Mouse (Mus musculus) heart, embryonic 16.5 days (tissue): ENCODE data around the gene Hsh2d. TPM values are rescaled to one million over a fixed set of nuclear protein-coding genes. Genes with fewer than 3 reads are reported as not detected.
A peak's percentile ranks its signal among the peaks of the same experiment; 100 is the strongest.

Source experiments
- ATAC-seq: fragments of 200-750 bp; cut with Nextera tagmentation; replicated peaks from 2 replicates; pipeline ENCODE4 v1.8.0; 2017; ENCODE audit warnings: moderate number of reproducible peaks; ENCODE audit not compliant: insufficient read depth, low FRiP score; ENCODE audit errors: extremely low read depth
- H3K27ac ChIP-seq: fragments of 300-500 bp; sonication (generic); 2 replicates; pipeline ENCODE4 v1.5.1; 2014; ENCODE audit warnings: mild to moderate bottlenecking, low read length, control low read depth, moderate library complexity
- H3K27me3 ChIP-seq: fragments of 300-500 bp; sonication (generic); 2 replicates; pipeline ENCODE4 v1.6.1; 2014; ENCODE audit warnings: low read length, mixed read lengths; ENCODE audit not compliant: control insufficient read depth, insufficient read depth
- H3K36me3 ChIP-seq: fragments of 300-500 bp; sonication (generic); 2 replicates; pipeline ENCODE4 v1.6.1; 2014; ENCODE audit not compliant: control insufficient read depth, insufficient read depth
- H3K4me1 ChIP-seq: fragments of 300-500 bp; sonication (generic); 2 replicates; pipeline ENCODE4 v1.6.1; 2014; ENCODE audit warnings: low read length, mixed read lengths; ENCODE audit not compliant: control insufficient read depth, insufficient read depth
- H3K4me2 ChIP-seq: fragments of 300-500 bp; sonication (generic); 2 replicates; pipeline ENCODE4 v1.6.1; 2014; ENCODE audit warnings: low read depth, mild to moderate bottlenecking, control low read depth, low read length
- H3K4me3 ChIP-seq: fragments of 300-500 bp; sonication (generic); 2 replicates; pipeline ENCODE4 v1.5.1; 2014; ENCODE audit warnings: mild to moderate bottlenecking, control low read depth, low read length
- H3K9ac ChIP-seq: fragments of 300-500 bp; sonication (generic); 2 replicates; pipeline ENCODE4 v1.6.1; 2014; ENCODE audit warnings: low read length, control low read depth
- H3K9me3 ChIP-seq: fragments of 300-500 bp; sonication (generic); replicated peaks from 2 replicates; pipeline ENCODE4 v1.6.1; 2016; ENCODE audit warnings: low read length; ENCODE audit not compliant: control insufficient read depth
- WGBS: fragments of 180-500 bp; shearing (Covaris S2); extraction: QIAGEN DNeasy Blood & Tissue Kit; methylation state at CpG from one replicate; pipeline ENCODE4 v1.1.7; 2014; 5-methylcytosine and 5-hydroxymethylcytosine counted together
- polyA plus RNA-seq: library from polyadenylated mRNA; unstranded; fragments of >200 nt; fragmentation: Nextera tagmentation; extraction: Ambion mirVana; gene quantifications from 2 replicates; pipeline ENCODE4 v1.2.1, GENCODE M21; 2015

Gene Hsh2d
- polyA plus RNA-seq, 1 experiment from 2014 or later = 1.1 TPM

GRCm38 (mm10) chr8:72220758-72221157 lies 31.3 kb downstream of the Hsh2d start:
- H3K9me3 ChIP-seq = no peaks in the 10 kb centered on the region
- WGBS = 87% methylated on average over 4 of the region's 4 CpGs
- no peak overlapping the region for H3K27ac ChIP-seq
- no peak overlapping the region for H3K9ac ChIP-seq
- H3K4me2 ChIP-seq = peak overlapping the region; percentile 88
- H3K4me3 ChIP-seq = peak overlapping the region; percentile 60
- ATAC-seq = no peak
- peaks cover 16% of the 10 kb centered on the region for H3K36me3 ChIP-seq
- peaks cover 4% of the 10 kb centered on the region; the same call in 1 of the 2 replicates for H3K27me3 ChIP-seq
- peaks cover 10% of the 10 kb centered on the region for H3K4me1 ChIP-seq

DNA sequence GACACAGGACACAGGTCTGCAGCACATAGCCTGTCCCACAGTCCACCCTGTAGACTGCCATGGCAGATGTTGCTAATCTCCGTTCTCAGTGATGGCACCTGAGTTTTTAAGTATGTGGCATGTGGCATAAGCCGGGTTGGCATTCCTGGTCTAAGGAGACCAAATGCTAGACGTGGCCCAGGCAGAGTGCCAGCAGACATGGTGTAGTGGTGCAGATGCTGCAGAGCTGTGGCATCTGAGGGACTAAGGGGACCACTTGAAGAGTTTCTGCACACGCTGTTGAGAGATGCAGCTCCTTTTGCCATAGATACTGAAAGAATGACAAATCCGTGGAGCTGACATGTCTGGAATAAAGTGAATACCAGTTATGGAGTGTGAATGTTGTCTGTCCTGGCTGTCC lies 33.2 kb downstream of the Hsh2d start:
- no peak overlapping the region for H3K4me3 ChIP-seq
- H3K27ac ChIP-seq = no peak overlapping the region
- ATAC-seq = no peak
- no peak overlapping the region for H3K4me2 ChIP-seq
- H3K9me3 ChIP-seq = no peaks in the 10 kb centered on the region
- WGBS = 81% methylated on average over 5 of the region's 5 CpGs
- peaks cover 16% of the 10 kb centered on the region for H3K36me3 ChIP-seq
- H3K4me1 ChIP-seq = peaks cover 10% of the 10 kb centered on the region
- no peaks in the 10 kb centered on the region for H3K27me3 ChIP-seq
- no peak overlapping the region for H3K9ac ChIP-seq

- Histone ChIP-seq H3K27ac (peak within 1 kb of the TSS; percentile 91), H3K27me3 (no peaks in the 10 kb centered on the region), H3K4me1 (peaks cover 5% of the 10 kb centered on the region), H3K4me3 (peak within 1 kb of the TSS; percentile 93), H3K9ac (peak within 1 kb of the TSS; percentile 79), H3K36me3 (no peaks in the 10 kb centered on the region; the same call in 1 of the 2 replicates), H3K4me2 (peak within 1 kb of the TSS; percentile 82), H3K9me3 (no peaks in the 10 kb centered on the region)
- WGBS = under 1% methylated on average over 54 of the region's 54 CpGs
- ATAC-seq = peak; percentile 96
These were observed 50.3 kb downstream of the Hsh2d start, which contains the start of gene Ap1m1 for GRCm38 (mm10) chr8:72239499-72240402. Ap1m1 (plus strand) TSS chr8:72240018.

DNA sequence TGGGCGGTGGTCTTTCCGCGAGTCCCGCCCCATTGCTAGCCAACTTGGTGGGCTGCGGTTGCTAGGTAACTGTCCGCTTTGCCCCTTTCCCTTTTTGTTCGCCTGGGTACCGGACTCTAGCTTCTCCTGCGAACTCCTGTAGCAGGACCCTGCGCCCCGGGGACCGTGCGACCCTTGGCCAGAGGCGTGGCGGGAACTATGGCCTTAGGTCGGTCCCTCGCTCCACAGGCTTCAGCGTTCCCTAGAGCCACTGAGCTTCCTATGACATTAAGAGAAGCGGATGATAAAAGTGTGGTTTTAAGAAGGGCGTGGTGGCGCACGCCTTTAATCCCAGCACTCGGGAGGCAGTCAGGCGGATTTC lies 50.9 kb downstream of the Hsh2d start:
- no peaks in the 10 kb centered on the region; the same call in 1 of the 2 replicates for H3K36me3 ChIP-seq
- peak overlapping the region; percentile 93 for H3K4me3 ChIP-seq
- H3K27ac ChIP-seq = peak overlapping the region; percentile 91
- H3K9me3 ChIP-seq = no peaks in the 10 kb centered on the region
- ATAC-seq = 0 out of 2 replicates have a peak, but pooled peaks have one; percentile 1
- no peaks in the 10 kb centered on the region for H3K27me3 ChIP-seq
- H3K4me1 ChIP-seq = peaks cover 5% of the 10 kb centered on the region
- WGBS = under 1% methylated on average over 24 of the region's 24 CpGs
- H3K4me2 ChIP-seq = peak overlapping the region; percentile 82
- H3K9ac ChIP-seq = peak overlapping the region; percentile 79

- 63% methylated on average over 7 of the region's 7 CpGs for WGBS
- no peaks in the 10 kb centered on the region for H3K9me3 ChIP-seq
- H3K27me3 ChIP-seq = no peaks in the 10 kb centered on the region
- H3K4me3 ChIP-seq = peak overlapping the region; percentile 93
- peaks cover 5% of the 10 kb centered on the region for H3K4me1 ChIP-seq
- ATAC-seq = no peak
- H3K9ac ChIP-seq = peak overlapping the region; percentile 79
- H3K36me3 ChIP-seq = no peaks in the 10 kb centered on the region; the same call in 1 of the 2 replicates
- H3K4me2 ChIP-seq = peak overlapping the region; percentile 82
- H3K27ac ChIP-seq = no peak overlapping the region
These were observed 51.5 kb downstream of the Hsh2d start for GRCm38 (mm10) chr8:72240951-72241350.

GRCm38 (mm10) chr8:72242226-72242625 lies 52.8 kb downstream of the Hsh2d start:
- H3K36me3 ChIP-seq = peaks cover 3% of the 10 kb centered on the region; the same call in 1 of the 2 replicates
- ATAC-seq = no peak
- H3K27me3 ChIP-seq = no peaks in the 10 kb centered on the region
- peaks cover 5% of the 10 kb centered on the region for H3K4me1 ChIP-seq
- no peak overlapping the region for H3K4me3 ChIP-seq
- no peak overlapping the region for H3K4me2 ChIP-seq
- H3K27ac ChIP-seq = no peak overlapping the region
- WGBS = 90% methylated on average over 1 of the region's 1 CpGs
- no peak overlapping the region for H3K9ac ChIP-seq
- no peaks in the 10 kb centered on the region for H3K9me3 ChIP-seq

DNA sequence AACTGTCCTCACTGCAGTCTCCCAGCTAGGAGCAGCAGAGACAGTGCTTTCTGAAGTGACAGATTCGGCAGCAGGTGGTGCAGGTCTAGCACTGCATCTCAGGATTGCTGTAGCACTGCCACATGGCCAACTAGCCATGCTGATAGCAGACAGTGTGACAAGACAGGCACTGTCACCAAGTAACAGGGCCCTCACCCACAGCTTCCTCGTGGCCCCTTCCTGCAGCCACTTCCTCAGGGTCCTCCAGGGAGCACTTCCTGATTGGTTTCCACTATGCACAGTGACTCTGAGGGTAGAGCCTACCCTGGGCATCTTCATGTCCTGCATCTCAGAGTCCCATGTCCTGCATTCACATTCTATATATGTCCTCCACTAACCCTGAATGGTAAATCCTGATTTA lies 55.2 kb downstream of the Hsh2d start:
- 29% methylated on average over 2 of the region's 2 CpGs for WGBS
- peaks cover 5% of the 10 kb centered on the region for H3K4me1 ChIP-seq
- H3K4me3 ChIP-seq = no peak overlapping the region
- peaks cover 5% of the 10 kb centered on the region; the same call in 1 of the 2 replicates for H3K36me3 ChIP-seq
- no peak overlapping the region for H3K27ac ChIP-seq
- H3K9ac ChIP-seq = no peak overlapping the region
- H3K27me3 ChIP-seq = no peaks in the 10 kb centered on the region
- H3K4me2 ChIP-seq = no peak overlapping the region
- no peak for ATAC-seq
- H3K9me3 ChIP-seq = no peaks in the 10 kb centered on the region
